Mouse (Mus musculus) forebrain, embryonic 16.5 days (tissue): ENCODE results near the gene Folr1. TPM values are rescaled to one million over a fixed set of nuclear protein-coding genes. Genes with fewer than 3 reads are reported as not detected.

Experiments used
- ATAC-seq: fragments of 200-750 bp; cut with Nextera tagmentation; 2 replicates; pipeline ENCODE4 v1.8.0; 2017; ENCODE audit warnings: mild to moderate bottlenecking, moderate library complexity
- H3K27ac ChIP-seq: fragments of 300-500 bp; sonication (generic); 2 replicates; pipeline ENCODE4 v1.5.1; 2014; ENCODE audit warnings: low read length, control low read depth
- H3K27me3 ChIP-seq: fragments of 300-500 bp; sonication (generic); replicated peaks from 2 replicates; pipeline ENCODE4 v1.6.1; 2014; ENCODE audit warnings: low read length; ENCODE audit not compliant: control insufficient read depth, insufficient read depth
- H3K36me3 ChIP-seq: fragments of 300-500 bp; sonication (generic); 2 replicates; pipeline ENCODE4 v1.6.1; 2014; ENCODE audit not compliant: control insufficient read depth, insufficient read depth
- H3K4me1 ChIP-seq: fragments of 300-500 bp; sonication (generic); replicated peaks from 2 replicates; pipeline ENCODE4 v1.6.1; 2014; ENCODE audit warnings: low read length; ENCODE audit not compliant: control insufficient read depth, insufficient read depth
- H3K4me2 ChIP-seq: fragments of 300-500 bp; sonication (generic); 2 replicates; pipeline ENCODE4 v1.6.1; 2014; ENCODE audit warnings: mild to moderate bottlenecking, low read length, control low read depth
- H3K4me3 ChIP-seq: fragments of 300-500 bp; sonication (generic); replicated peaks from 2 replicates; pipeline ENCODE4 v1.5.1; 2014; ENCODE audit warnings: mild to moderate bottlenecking, low read length, control low read depth
- H3K9ac ChIP-seq: fragments of 300-500 bp; sonication (generic); replicated peaks from 2 replicates; pipeline ENCODE4 v1.6.1; 2014; ENCODE audit warnings: low read depth, low read length, control low read depth
- H3K9me3 ChIP-seq: fragments of 300-500 bp; sonication (generic); 2 replicates; pipeline ENCODE4 v1.6.1; 2016; ENCODE audit warnings: low read length; ENCODE audit not compliant: control insufficient read depth
- WGBS: fragments of 180-500 bp; shearing (Covaris S2); extraction: QIAGEN DNeasy Blood & Tissue Kit; methylation state at CpG from one replicate; pipeline ENCODE4 v1.1.7; 2014; 5-methylcytosine and 5-hydroxymethylcytosine counted together
- polyA plus RNA-seq: library from polyadenylated mRNA; unstranded; fragments of >200 nt; fragmentation: Nextera tagmentation; extraction: Ambion mirVana; gene quantifications from 2 replicates; pipeline ENCODE4 v1.2.1, GENCODE M21; 2015

Folr1 gene
- polyA plus RNA-seq, 1 experiment from 2014 or later, result 19.2 TPM

DNA sequence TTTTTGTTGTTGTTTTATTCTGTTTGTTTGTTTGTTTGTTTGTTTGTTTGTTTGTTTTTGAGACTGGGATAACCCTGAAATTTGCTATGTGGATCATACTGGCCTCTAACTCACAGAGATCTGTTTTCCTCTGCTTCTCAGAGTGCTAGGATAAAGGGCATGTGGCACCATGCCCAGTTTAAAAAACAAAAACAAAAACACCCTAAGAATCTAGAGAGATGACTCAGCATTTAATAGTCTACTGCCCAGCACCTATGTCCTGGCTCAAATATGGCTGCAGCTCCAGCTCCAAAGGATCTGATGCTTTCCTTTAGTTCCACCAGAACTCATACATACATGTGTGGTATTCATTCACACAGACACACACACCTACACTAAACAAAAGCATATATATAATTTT, 9.6 kb downstream of the Folr1 start:
- Histone ChIP-seq H3K4me3 (no peak overlapping the region), H3K9me3 (no peaks in the 10 kb centered on the region), H3K4me2 (no peak overlapping the region), H3K36me3 (no peaks in the 10 kb centered on the region), H3K9ac (no peak overlapping the region), H3K27me3 (no peaks in the 10 kb centered on the region), H3K4me1 (no peaks in the 10 kb centered on the region), H3K27ac (no peak overlapping the region)
- ATAC-seq, result no peak

DNA sequence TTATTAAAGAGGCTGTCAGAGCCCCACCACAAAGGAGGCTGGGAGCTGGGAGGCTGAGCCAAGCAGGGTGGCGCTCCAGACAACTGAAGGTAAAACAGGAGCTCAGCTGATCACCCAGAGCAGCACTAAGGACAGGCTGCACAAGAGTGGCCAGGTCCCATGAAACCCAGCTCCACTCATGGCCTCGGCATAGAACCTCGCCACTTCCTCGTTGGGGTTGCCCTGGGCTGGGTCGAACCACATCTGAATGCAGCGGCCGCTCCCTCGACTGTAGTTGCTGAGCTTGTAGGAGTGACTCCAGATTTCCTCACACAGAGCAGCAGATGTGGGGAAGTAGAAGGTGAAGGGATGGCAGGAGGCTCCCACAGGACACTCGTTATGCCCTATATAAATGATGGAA, 12.2 kb downstream of the Folr1 start:
- WGBS, result 77% methylated on average over 9 of the region's 9 CpGs

DNA sequence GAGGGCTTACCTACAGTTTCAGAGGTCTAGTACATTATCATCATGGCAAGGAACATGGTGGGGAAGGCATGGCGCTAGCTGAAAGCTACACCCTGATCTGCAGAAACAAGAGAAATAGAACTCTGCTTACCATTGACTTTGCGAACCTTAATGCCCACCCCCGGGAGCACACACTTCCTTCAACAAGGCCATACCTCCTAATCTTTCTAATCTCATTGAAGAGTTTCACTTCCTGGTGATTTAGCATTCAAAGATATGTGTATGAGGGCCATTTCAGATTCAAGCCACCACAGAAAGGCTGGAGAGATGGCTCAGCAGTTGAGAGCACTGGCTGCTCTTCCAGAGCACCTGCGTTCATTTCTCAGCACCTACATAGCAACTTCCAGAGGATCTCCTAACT, 13.5 kb downstream of the Folr1 start, which contains the start of gene Folr2:
Folr2 (minus strand) TSS at position 101 of the 400 bp plus-strand sequence.
- H3K27me3 ChIP-seq, result no peaks in the 10 kb centered on the region
- no peak for ATAC-seq
- no peaks in the 10 kb centered on the region for H3K9me3 ChIP-seq
- WGBS, result 95% methylated on average over 4 of the region's 4 CpGs
- H3K4me3 ChIP-seq, result no peak within 1 kb of the TSS
- no peaks in the 10 kb centered on the region for H3K4me1 ChIP-seq
- H3K9ac ChIP-seq, result no peak within 1 kb of the TSS
- H3K4me2 ChIP-seq, result no peak within 1 kb of the TSS
- H3K27ac ChIP-seq, result no peak within 1 kb of the TSS
- H3K36me3 ChIP-seq, result no peaks in the 10 kb centered on the region

More for the DNA sequence above, 12.2 kb downstream of the Folr1 start:
- no peak overlapping the region for H3K4me2 ChIP-seq
- no peaks in the 10 kb centered on the region for H3K36me3 ChIP-seq
- no peaks in the 10 kb centered on the region for H3K27me3 ChIP-seq
- no peak overlapping the region for H3K27ac ChIP-seq
- ATAC-seq, result no peak
- no peaks in the 10 kb centered on the region for H3K9me3 ChIP-seq
- H3K9ac ChIP-seq, result no peak overlapping the region
- no peaks in the 10 kb centered on the region for H3K4me1 ChIP-seq
- no peak overlapping the region for H3K4me3 ChIP-seq

DNA sequence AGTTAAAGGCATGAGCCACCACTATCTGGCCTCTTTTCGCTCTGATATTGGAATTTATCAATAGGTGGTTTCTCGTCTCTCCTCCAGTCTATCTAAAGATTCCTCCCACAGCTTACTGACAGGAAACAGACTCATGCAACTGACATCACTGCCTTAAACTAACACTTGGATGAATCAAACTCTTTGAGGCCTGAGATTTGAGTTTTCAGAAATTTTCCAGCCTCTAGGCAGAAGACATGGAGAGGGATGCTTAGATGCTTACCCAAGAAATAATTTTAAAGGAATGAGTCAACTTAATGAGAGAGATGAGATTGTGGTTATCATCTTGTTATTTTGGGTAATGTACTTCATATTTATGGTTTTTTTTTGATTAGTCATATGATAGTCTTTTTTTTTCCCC, 16.8 kb downstream of the Folr1 start:
- no peaks in the 10 kb centered on the region for H3K4me1 ChIP-seq
- no peak overlapping the region for H3K4me3 ChIP-seq
- WGBS, result 94% methylated on average over 2 of the region's 2 CpGs
- H3K27me3 ChIP-seq, result no peaks in the 10 kb centered on the region
- no peak overlapping the region for H3K27ac ChIP-seq
- H3K9ac ChIP-seq, result no peak overlapping the region
- no peak for ATAC-seq
- H3K4me2 ChIP-seq, result no peak overlapping the region
- H3K36me3 ChIP-seq, result no peaks in the 10 kb centered on the region
- H3K9me3 ChIP-seq, result no peaks in the 10 kb centered on the region

DNA sequence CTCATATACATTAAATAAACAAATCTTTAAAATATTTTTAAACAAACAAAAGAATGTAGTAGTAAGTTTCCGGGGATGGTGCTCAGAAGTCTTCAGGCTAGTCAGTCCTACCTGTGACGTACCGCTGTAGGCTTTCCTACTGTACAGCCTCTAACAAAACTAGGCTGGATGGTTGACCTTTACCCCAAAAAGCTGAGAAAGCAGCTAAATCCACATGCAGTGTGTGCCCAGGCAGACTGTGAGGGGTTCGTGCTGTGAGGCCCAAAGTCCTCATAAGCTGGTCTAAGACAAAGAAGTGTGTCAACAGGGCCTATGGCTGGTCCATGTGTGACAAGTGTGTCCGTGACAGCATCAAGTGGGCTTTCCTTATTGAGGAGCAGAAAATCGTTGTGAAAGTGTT, 17.7 kb downstream of the Folr1 start:
- Histone ChIP-seq H3K27ac (no peak overlapping the region), H3K4me2 (no peak overlapping the region), H3K4me1 (no peaks in the 10 kb centered on the region), H3K4me3 (no peak overlapping the region), H3K36me3 (no peaks in the 10 kb centered on the region), H3K9ac (no peak overlapping the region), H3K27me3 (no peaks in the 10 kb centered on the region), H3K9me3 (no peaks in the 10 kb centered on the region)
- no peak for ATAC-seq
- WGBS, result 87% methylated on average over 6 of the region's 6 CpGs

DNA sequence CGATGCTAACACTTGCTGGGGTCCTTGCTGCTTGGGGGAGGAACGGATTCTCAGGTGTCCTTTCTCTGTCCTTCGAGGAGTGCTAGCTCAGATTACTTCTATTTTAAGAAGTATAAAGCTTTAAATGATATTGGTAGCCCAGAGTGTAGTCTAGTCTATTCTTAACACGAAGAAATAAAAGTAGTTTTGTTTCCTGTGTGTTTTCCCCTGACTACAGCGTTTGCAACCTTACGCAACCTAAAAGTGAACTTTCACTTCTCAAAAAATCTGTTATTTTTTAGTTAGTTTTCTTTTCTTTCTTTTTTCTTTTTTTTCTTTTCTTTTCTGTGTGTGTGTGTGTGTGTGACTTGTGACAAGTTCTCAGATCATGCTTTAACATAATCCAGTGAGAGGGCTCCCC, 18.9 kb downstream of the Folr1 start:
- Histone ChIP-seq H3K4me1 (no peaks in the 10 kb centered on the region), H3K27me3 (no peaks in the 10 kb centered on the region), H3K4me2 (no peak overlapping the region), H3K27ac (no peak overlapping the region), H3K9me3 (no peaks in the 10 kb centered on the region), H3K36me3 (no peaks in the 10 kb centered on the region), H3K4me3 (no peak overlapping the region), H3K9ac (no peak overlapping the region)
- no peak for ATAC-seq
- 85% methylated on average over 6 of the region's 6 CpGs for WGBS

DNA sequence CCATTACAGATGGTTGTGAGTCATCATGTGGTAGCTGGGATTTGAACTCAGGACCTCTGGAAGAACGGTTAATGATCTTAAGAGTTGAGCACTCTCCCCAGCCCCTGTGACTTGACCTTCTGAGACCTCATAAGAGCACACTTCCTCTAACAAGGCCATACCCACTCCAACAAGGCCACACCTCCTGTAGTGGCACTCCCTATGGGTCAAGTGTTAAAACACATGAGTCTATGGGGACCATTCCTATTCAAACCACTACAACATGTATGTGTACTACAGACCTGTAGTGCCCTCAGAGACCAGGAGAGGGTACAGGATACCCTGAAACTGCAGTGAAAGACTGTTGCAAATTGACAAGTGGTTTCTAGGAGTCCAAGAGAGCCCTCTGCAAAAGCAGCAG, 22.7 kb downstream of the Folr1 start:
- no peak overlapping the region for H3K4me2 ChIP-seq
- H3K27ac ChIP-seq, result no peak overlapping the region
- no peaks in the 10 kb centered on the region for H3K27me3 ChIP-seq
- no peak for ATAC-seq
- no peaks in the 10 kb centered on the region for H3K36me3 ChIP-seq
- H3K9ac ChIP-seq, result no peak overlapping the region
- no peak overlapping the region for H3K4me3 ChIP-seq
- WGBS, result 97% methylated on average over 1 of the region's 1 CpGs
- no peaks in the 10 kb centered on the region for H3K4me1 ChIP-seq
- H3K9me3 ChIP-seq, result no peaks in the 10 kb centered on the region

DNA sequence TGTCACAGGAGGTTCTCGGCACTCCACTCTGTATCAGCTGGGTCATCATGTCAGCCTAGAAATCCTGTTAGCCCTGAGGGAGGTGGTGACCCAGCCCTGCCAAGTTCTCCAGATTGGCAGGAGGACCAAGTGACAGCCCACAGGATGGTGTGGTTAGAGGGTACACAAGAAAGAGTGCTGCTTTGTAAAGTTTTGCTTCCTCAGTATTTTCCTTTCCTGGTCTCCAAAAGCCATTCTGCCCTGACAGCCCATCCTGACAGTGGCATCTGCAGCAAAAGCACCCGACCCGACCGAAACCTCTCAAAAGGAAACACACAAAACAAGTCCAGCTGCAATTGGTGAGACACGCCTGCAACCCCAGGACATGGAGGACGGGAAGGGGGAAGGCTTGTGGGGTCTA, 26.4 kb downstream of the Folr1 start:
- Histone ChIP-seq H3K27me3 (no peaks in the 10 kb centered on the region), H3K4me1 (no peaks in the 10 kb centered on the region), H3K4me3 (no peak overlapping the region), H3K4me2 (no peak overlapping the region), H3K27ac (no peak overlapping the region), H3K9me3 (no peaks in the 10 kb centered on the region), H3K9ac (no peak overlapping the region), H3K36me3 (no peaks in the 10 kb centered on the region)
- ATAC-seq, result no peak
- whole genome bisulfite sequencing, result 78% methylated on average over 6 of the region's 6 CpGs

DNA sequence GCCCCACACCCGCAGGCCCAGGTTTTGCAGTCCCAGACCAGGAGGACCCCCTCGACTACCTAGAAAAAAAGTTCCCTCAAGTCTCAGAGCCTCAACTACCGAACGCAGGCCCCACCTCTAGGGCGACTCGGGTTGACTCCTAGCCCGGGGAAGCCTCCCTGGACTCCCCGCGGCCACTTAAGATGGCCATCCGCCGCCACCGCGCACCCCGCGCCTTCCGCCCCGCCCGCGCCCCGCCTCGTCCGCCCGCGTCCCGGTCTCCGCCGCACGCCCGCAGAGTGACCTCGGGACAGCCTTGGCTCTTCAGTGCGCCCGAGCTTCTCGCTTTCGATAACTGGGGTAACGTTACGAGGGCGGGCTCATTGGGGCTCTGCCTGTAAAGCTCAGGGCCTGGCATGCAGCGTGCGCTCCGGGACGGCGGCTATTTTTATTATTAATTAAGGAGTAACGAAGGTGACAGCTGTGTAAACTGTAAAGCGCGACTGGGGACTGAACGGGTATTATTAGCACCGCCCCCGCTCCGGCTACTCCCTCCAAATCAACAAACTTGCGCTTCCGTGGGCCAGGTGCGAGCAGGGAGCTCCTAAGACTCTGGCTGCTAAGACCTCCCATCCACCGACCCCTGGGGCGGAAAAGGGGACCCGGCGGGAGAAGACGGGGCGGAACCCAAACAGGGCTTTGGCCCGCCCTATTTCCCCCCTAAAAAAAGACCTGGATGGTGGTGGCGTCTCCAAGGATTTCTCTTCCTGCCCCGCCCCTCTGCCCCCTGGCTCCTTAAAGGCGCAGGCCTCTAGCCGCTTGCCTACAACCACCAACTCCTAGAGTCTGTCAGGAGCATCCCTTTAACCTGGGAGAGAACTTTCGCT, 32.7 kb downstream of the Folr1 start, which contains the start of gene Inppl1:
Inppl1 (minus strand) TSS at position 624 of the 866 bp plus-strand sequence.
- no peaks in the 10 kb centered on the region for H3K36me3 ChIP-seq
- H3K4me2 ChIP-seq, result peak within 1 kb of the TSS; percentile 99
- WGBS, result under 1% methylated on average over 64 of the region's 64 CpGs
- peak; percentile 70 for ATAC-seq
- peaks cover 39% of the 10 kb centered on the region for H3K4me1 ChIP-seq
- H3K27ac ChIP-seq, result peak within 1 kb of the TSS; percentile 53
- H3K9ac ChIP-seq, result peak within 1 kb of the TSS; percentile 83
- H3K27me3 ChIP-seq, result peaks cover 2% of the 10 kb centered on the region; the same call in 1 of the 2 replicates
- H3K4me3 ChIP-seq, result peak within 1 kb of the TSS; percentile 76
- no peaks in the 10 kb centered on the region for H3K9me3 ChIP-seq
